Mouse (Mus musculus): Measurements from ENCODE around the gene Olfr111. TPM values are rescaled to one million over a fixed set of nuclear protein-coding genes. Genes with fewer than 3 reads are reported as not detected.
"Not testable (repeated sequence)": the region's sequence is repeated elsewhere in the genome, so short reads cannot be mapped to it uniquely, and the experiment has no call there.

Olfr111 gene
- polyA plus RNA-seq (2012; rRNA removed) = 1.3 and 1.6 TPM in 2 replicates

DNA sequence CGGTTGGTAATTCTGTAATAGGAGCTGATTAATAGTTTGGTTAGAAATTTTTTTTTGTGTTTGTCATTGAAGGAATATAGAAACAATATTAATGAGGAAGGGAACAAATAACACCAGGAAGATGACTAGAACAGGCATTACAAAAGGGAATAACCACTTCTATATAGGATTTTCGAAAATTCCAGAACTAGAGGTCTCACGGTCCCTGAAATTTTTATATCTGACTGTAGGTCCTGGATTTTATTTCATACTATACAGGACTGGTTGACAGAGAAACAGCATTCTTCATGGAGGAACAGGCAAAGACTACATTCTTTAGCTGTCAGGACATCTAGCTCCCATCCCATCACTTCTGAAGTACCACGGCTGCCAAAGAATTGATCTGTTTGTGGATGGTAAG is at the start of gene Olfr111:
Olfr111 (plus strand) TSS at position 301 of the 400 bp plus-strand sequence.
- DNase-seq (ENCODE audit: extremely low spot score in 1 of 2, low spot score in 1 of 2) = no peak

DNA sequence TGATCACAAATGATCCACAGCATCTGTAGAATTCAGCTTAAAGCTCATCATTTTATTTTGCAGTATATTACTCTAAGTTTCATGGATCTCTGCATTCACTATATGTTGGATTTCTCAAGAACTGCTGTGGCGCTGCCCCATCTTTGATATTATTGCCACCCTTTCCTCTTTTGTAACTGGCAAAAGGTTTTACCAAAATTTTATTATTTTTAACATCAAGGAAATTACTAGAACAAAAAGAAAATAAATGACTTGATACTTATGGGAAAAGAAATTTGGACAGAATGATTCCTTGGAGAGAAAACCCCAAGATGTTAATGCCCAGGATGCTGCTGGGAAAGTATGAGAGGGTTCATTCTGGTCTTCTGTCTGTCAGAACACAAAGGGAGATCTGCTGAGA is 49.2 kb upstream of the Olfr111 start, which contains the start of gene Olfr109:
Olfr109 (plus strand) TSS at position 301 of the 400 bp plus-strand sequence.
- DNase-seq (ENCODE audit: extremely low spot score in 1 of 2, low spot score in 1 of 2) = no peak

DNA sequence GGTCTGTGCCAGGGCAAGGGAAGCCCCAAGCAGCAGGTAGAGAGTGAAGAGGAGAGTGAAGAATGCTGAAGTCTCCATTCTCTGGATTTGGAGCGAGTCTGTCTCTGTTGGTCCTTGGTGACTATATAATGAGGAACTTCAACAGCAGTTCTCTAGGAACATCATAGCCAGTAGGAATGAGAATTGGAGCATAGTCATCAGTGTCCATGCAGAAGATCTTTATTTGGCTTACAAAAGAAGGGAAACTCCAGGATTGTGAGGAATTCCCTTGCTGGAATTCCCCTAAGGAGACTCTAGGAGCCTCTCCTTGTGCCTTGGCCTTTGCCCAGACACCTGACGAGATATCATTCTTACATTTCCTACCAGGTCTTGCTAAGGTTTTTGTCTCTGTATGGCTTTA is 24.4 kb upstream of the Olfr111 start, which contains the start of gene H2-M2:
H2-M2 (minus strand) TSS at position 101 of the 400 bp plus-strand sequence.
- no peak for DNase-seq (ENCODE audit: extremely low spot score in 1 of 2, low spot score in 1 of 2)

DNA sequence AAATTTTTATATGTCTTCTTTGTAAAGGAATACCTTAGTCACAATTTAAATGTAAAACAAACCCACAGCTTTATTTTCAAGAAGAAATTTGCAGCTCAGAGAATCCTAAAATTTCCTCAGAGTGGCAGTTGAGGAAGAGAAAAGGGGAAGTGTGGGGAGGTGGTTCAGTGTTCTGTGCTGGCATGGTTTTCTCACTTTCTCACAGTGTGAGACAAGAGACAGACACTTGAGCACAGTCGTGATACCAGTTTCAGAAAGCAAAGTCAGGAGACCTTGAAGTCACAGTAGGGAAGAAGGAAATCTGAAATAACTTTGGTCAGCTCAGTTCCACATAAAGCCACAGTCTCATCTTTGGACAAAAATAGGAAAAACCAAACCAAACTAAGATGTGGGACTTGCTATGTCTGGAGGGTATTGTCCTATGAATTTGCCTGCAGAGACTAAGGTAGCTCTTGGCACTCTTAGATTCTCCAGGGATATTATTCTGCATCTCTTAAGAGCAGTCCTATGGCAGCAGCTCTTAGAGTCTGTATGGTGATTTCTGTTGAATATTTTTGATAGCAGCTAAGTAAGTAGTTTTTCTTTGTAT is 15.8 kb upstream of the Olfr111 start, which contains the start of gene Olfr110:
Olfr110 (plus strand) TSS at position 539 of the 589 bp plus-strand sequence.
- peak; percentile 3 to 19 for DNase-seq (ENCODE audit: extremely low spot score in 1 of 2, low spot score in 1 of 2)

DNA sequence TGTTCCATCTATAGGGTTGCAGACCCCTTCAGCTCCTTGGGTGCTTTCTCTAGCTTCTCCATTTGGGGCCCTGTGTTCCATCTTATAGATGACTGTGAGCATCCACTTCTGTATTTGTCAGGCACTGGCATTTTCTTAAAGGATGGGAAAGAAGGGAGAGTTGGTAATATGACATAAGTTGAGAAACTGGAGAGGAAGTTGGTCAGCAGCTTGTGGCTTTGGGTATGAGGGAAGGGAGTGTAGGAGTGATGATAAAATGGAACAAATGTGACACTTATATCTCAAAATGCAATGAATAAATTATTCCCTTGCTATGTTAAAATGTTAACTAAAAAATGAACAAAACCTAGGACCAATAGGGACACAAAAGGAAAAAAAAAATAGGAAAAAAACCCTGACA is 16.8 kb downstream of the Olfr111 start:
- DNase-seq (ENCODE audit: extremely low spot score in 1 of 2, low spot score in 1 of 2) = not testable (repeated sequence)

DNA sequence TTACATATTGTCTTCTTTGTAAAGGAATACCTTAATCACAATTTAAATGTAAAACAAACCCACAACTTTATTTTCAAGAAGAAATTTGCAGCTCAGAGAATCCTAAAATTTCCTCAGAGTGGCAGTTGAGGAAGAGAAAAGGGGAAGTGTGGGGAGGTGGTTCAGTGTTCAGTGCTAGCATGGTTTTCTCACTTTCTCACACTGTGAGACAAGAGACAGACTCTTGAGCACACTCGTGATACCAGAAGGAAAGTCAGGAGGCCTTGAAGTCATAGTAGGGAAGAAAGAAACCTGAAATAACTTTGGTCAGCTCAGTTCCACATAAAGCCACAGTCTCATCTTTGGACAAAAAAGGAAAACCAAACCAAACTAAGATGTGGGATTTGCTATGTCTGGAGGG is 17.6 kb downstream of the Olfr111 start:
- peak in 1 of 2 experiments; percentile 13 for DNase-seq (ENCODE audit: extremely low spot score in 1 of 2, low spot score in 1 of 2)

DNA sequence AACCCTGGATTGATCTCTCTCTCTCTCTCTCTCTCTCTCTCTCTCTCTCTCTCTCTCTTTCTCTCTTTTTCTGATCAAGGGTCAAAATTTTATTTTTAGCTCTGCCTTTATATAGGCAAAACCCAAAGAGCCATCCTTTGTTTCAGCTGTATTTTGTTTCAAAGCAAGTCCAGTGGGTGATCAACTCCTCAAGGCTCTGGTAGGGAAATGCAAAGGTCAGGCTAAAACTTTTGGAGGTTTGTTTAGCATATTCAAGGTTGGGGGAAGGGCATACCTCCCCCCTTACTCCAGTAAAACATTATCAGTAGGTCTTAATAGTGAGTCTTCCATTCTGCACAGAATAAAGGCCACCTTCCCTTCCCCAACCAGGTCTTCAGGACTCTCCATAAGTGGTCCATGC is 27.3 kb downstream of the Olfr111 start:
- DNase-seq (ENCODE audit: extremely low spot score in 1 of 2, low spot score in 1 of 2) = no peak

DNA sequence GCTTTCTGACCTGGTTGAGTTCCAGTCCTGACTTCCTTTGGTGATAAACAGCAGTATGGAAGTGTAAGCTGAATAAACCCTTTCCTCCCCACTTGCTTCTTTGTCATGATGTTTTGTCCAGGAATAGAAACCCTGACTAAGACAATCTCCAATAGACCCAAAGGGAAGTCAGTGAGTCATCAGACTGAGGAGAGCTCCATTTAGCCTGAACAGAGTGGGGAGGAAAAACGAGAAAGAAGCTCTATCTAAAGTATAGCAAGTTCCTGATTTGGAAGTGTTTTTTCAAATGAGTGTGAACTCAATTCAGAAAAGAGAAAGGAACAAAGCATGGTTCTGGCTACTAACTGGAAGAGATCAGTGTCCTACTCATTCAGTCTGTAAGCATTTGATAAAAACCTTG is 30.6 kb downstream of the Olfr111 start:
- DNase-seq (ENCODE audit: extremely low spot score in 1 of 2, low spot score in 1 of 2) = peak in 1 of 2 experiments; percentile 44

DNA sequence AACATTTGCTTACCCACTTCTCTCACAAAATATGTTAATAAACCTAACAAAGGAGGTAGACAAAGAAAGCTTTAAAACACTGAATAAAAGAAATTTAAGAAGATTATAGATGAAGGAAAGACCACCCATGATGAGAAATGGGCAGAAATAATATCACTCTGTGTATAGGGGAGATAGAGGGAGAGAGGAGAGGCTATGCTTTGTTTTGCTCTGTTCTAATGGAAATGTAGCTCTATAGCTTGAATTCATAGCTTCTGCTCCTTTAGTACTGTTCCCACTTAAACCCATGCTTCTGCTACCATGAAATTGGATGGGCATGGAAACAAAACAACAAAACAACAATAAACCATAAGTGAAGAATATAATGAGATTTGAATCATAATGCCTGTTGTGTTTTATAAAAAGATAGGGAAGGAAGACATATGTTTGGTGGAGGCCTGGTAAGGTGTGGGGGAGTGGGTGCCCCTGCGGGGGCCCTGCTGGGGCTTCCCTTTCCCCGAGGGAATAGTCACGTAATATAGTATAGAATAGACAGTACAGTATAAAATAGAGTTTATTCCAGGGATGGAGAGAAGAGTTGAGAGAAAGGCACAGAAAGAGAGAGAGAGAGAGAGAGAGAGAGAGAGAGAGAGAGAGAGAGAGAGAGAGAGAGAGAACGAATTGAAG is 33.8 kb downstream of the Olfr111 start:
- DNase-seq (ENCODE audit: extremely low spot score in 1 of 2, low spot score in 1 of 2) = no peak

DNA sequence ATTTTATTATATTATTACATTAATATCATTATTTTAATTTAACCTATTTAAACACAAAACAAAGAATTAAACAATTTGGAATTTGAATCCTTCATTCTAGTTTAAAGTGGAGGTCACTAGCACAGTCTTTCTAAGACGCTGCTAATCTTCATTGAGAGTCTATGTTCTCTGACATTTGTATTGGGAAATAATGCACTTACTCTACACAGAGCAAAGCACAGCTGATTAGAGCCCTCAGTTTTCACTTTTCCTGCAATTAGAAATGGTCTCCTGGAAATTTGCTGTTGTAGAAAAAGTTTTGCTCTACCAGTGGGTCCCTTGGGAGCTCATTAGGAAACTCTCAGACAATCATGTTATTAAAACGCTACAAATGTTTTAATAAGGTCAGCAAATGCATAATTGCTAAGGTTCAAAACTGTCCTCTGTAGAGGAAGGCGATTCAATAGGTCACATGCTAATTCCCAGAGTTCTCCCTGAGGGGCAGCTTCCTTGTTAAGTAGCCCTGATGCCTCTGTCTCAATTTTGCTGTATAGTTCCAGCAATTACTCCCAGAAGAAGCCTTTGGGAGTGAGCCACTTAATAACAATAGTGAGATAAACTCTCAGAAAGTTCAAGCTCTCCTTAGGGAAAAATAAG is 36.1 kb downstream of the Olfr111 start:
- no peak for DNase-seq (ENCODE audit: extremely low spot score in 1 of 2, low spot score in 1 of 2)

DNA sequence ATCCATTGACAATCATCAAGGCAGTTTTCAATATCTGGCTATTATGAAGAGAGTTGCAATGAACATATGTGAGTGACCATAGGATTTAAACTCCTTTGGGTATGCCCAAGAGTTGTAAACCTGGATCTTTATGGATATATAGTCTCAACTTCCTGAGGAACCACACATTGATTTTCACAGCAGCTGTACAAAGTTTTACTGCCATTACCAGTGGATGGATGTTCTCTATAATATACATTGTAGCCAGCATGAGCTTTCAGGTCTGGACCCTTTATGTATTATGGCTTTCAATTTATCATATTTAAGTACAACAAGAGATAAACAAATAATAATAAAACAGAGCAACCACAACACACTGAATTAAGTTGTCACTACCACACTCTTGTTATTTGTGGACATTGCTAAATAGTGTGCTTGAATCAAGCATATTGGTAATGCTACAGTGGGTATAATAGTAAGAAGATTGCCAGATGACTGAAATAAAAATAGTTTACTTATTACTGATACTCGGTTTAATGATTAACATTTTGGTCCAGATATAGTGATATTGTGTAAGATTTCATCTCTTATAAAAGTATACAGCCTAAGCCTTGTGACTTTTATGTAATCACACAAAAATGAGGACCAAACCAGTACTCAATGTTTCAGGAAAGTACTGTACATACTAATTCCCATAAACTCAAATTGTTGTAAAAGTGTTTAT is 51.2 kb downstream of the Olfr111 start:
- no peak for DNase-seq (ENCODE audit: extremely low spot score in 1 of 2, low spot score in 1 of 2)

DNA sequence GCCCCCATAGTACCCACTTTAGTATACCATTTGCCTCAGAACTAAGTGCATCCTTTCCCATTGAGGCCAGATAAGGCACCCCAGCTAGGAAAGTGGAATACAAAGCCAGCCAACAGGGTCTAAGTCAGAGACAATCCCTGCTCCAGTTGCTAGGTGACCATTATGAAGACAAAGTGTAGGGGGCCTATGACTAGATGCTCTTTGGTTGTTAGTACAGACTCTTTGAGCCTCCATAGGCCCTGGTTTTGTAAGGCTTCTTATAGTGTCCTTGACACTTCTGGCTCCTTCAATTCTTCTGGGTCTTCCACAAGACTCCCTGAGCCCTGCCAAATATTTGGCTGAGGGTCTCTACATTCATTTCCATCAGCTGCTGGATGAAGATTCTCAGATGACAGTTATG is 61.5 kb downstream of the Olfr111 start, which contains the start of gene Olfr112:
Olfr112 (minus strand) TSS at position 101 of the 400 bp plus-strand sequence.
- no peak for DNase-seq (ENCODE audit: extremely low spot score in 1 of 2, low spot score in 1 of 2)

DNA sequence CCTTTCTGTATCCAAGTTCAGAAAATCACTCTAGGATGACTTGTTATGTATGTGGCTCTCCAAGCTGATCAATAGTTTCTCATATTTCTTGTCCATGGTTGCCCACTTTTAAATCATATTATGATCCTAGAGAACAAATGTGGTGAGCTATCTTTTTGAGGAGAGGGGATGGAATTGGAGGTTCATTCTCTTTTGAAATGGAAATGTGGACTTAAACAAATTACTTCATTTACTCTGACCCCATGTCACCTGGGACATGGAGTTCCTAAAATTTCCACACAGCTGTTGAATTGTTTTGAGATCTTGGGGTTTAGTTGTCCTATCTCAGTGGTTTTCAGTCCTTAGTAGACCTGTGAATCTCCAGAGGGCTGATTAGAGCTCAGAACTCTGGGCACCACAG is 69.7 kb downstream of the Olfr111 start, which contains the start of gene Olfr113:
Olfr113 (minus strand) TSS at position 101 of the 400 bp plus-strand sequence.
- DNase-seq (ENCODE audit: extremely low spot score in 1 of 2, low spot score in 1 of 2) = no peak

Other genes with a start within 250 kb of the Olfr111 start
- not detected in 2 replicates for gene Olfr98, start 244.3 kb upstream of the Olfr111 start, polyA plus RNA-seq (2012; rRNA removed)
- gene H2-M3, start 237.8 kb upstream of the Olfr111 start, polyA plus RNA-seq (2012; rRNA removed) = 2.4 and 3.0 TPM in 2 replicates
- 0.08 TPM in 1 of 2 replicates, not detected in the other for gene Olfr99, start 224.6 kb upstream of the Olfr111 start, polyA plus RNA-seq (2012; rRNA removed)
- gene Olfr101, start 203.7 kb upstream of the Olfr111 start, polyA plus RNA-seq (2012; rRNA removed) = 0.23 TPM in 1 of 2 replicates, not detected in the other
- gene Olfr102, start 191.0 kb upstream of the Olfr111 start, polyA plus RNA-seq (2012; rRNA removed) = 0.08 TPM in 1 of 2 replicates, not detected in the other
- gene Olfr103, start 168.3 kb upstream of the Olfr111 start, polyA plus RNA-seq (2012; rRNA removed) = not detected in 2 replicates
- not detected in 2 replicates for gene Olfr104-ps, start 148.4 kb upstream of the Olfr111 start, polyA plus RNA-seq (2012; rRNA removed)
- gene Olfr105-ps, start 129.0 kb upstream of the Olfr111 start, polyA plus RNA-seq (2012; rRNA removed) = not detected in 2 replicates
- gene Olfr106-ps, start 117.6 kb upstream of the Olfr111 start, polyA plus RNA-seq (2012; rRNA removed) = not detected in 2 replicates
- not detected in 2 replicates for gene Olfr107, start 108.8 kb upstream of the Olfr111 start, polyA plus RNA-seq (2012; rRNA removed)
- not detected in 2 replicates for gene Olfr108, start 62.5 kb upstream of the Olfr111 start, polyA plus RNA-seq (2012; rRNA removed)
- gene Olfr109, start 49.1 kb upstream of the Olfr111 start, polyA plus RNA-seq (2012; rRNA removed) = 0.02 TPM in 1 of 2 replicates, not detected in the other
- not detected in 2 replicates for gene H2-M2, start 24.5 kb upstream of the Olfr111 start, polyA plus RNA-seq (2012; rRNA removed)
- gene Olfr110, start 15.6 kb upstream of the Olfr111 start, polyA plus RNA-seq (2012; rRNA removed) = 0.82 and 0.96 TPM in 2 replicates
- gene Olfr112, start 61.4 kb downstream of the Olfr111 start, polyA plus RNA-seq (2012; rRNA removed) = not detected in 2 replicates
- not detected in 2 replicates for gene Olfr113, start 69.6 kb downstream of the Olfr111 start, polyA plus RNA-seq (2012; rRNA removed)
- not detected in 2 replicates for gene Olfr114, start 84.7 kb downstream of the Olfr111 start, polyA plus RNA-seq (2012; rRNA removed)
- gene Olfr115, start 119.1 kb downstream of the Olfr111 start, polyA plus RNA-seq (2012; rRNA removed) = 0.11 TPM in 1 of 2 replicates, not detected in the other
- gene Olfr116, start 119.2 kb downstream of the Olfr111 start, polyA plus RNA-seq (2012; rRNA removed) = not detected in 2 replicates
- not detected in 2 replicates for gene Olfr117, start 155.8 kb downstream of the Olfr111 start, polyA plus RNA-seq (2012; rRNA removed)
- gene Olfr118, start 159.0 kb downstream of the Olfr111 start, polyA plus RNA-seq (2012; rRNA removed) = 0.10 and 0.15 TPM in 2 replicates
- 0.06 TPM in 1 of 2 replicates, not detected in the other for gene Olfr119, start 188.5 kb downstream of the Olfr111 start, polyA plus RNA-seq (2012; rRNA removed)
- gene Olfr120, start 213.8 kb downstream of the Olfr111 start, polyA plus RNA-seq (2012; rRNA removed) = not detected in 2 replicates
- gene Olfr121, start 240.8 kb downstream of the Olfr111 start, polyA plus RNA-seq (2012; rRNA removed) = 0.08 TPM in 1 of 2 replicates, not detected in the other

All from frontal cortex, adult 2 months (tissue).